Mouse (Mus musculus) yolk sac, embryonic 10.5 days (tissue): ENCODE results near the gene Stra6l.

Experiments
- DNase-seq: peaks from one replicate; pipeline ENCODE4 v3.0.0-alpha.2; 2017; ENCODE audit warnings: low spot score

Gene Stra6l

GRCm38 (mm10) chr4:45848109-45848824 lies at the start of gene Stra6l:
Gene Stra6l (plus strand): TSS chr4:45848664.
- no peak for DNase-seq

GRCm38 (mm10) chr4:45798964-45799363 lies 49.5 kb upstream of the Stra6l start, which contains the start of gene Aldh1b1:
Gene Aldh1b1 (plus strand): TSS chr4:45799022.
- peak; percentile 87 for DNase-seq

- DNase-seq = peak; percentile 77
Measured at GRCm38 (mm10) chr4:45799956-45800537, 48.4 kb upstream of the Stra6l start.

- DNase-seq = no peak
Measured at GRCm38 (mm10) chr4:45802900-45803299, 45.6 kb upstream of the Stra6l start.

DNA sequence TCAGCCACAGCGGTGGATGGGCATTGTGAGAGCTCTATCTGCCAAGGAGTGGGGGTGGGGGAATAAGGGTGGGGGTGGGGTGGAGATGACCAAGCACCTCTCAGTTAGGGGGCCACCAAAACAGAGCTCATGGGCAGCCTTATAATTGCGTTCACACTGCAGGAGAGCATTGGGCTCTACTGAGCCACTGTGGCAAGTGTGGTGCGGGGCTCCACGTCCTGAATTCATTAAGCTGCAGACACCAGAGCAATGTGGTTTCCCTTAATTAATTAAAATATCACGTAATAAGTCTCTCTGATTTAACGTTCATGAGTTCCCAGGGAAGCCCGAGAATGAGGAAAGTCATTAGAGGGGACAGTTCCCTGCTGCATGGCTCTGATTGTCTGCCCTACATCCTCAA lies 40.4 kb upstream of the Stra6l start:
- no peak for DNase-seq

DNA sequence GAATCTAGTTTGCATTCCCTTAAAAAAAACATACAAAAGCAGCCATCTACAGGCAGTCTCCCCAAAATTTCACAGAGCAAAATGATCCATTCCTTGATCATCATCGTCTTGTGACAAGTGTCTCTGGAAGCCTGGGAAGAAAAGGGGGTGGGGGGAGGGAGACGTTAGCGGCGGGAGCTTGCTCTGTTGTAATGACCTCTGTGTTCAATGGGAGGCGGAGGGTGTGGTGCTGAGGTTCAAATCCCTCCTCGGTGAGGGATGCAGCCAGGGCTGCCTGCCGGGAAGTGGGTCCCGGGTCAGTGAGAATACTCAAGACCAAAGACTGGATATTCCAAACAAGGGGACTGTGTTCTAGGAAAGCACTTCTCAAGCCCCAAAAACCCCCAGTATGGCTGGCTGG lies 37.2 kb upstream of the Stra6l start:
- DNase-seq = no peak

- peak; percentile 37 for DNase-seq
Measured at GRCm38 (mm10) chr4:45815542-45815941, 32.9 kb upstream of the Stra6l start.

DNA sequence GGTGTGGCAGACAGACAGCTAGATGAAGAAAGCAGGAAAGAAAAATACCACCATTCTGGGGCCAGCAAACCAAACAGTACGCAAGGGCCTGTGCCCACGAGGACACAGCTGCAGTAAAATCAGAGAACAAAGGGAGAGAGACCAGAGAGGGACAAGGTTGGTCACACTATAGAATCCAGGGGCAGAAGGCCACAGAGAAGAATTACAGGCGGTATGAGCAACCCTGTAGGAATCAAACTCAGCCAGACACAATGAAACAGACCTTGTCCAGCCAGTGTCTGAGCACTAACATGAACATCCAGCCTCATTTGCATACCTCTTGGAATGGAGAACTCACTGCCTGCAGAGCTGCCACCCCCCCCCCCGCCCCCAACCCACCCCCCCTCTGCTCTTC lies 29.7 kb upstream of the Stra6l start:
- no peak for DNase-seq

DNA sequence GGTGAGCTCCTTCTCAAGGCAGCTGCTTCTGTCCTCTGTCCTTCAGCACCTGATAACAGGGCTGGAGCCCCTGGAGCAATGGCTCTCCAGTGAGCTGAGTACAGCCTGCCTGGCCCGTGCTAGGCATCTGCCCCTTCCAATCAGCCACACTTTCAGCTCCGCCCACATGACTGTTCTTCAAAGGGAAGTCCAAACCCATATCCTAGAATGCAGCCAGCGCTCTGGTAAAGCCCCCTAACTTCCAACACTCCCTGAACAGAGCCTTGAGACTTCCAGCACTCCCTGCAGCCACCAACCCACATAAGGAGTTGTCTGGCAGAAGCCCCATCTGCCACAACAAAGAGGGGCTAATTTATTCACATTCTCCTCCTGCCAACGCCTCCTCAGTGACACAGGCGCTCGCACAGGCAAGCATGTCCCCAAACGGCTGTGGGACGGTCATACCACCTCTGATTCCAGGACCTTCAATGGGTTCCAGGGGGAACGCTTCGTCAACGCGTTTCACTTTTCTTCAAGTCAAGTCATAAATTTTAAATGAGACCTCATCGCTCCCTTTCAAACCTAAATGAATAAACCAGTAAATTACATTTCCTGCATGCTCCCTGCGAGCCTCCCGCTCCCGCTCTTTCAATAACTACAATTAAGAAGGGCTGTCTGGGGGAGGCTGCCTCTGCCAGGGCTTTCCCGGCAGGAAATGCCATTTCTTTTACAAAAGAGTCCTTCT lies 29.1 kb upstream of the Stra6l start:
- DNase-seq = peak; percentile 43

DNA sequence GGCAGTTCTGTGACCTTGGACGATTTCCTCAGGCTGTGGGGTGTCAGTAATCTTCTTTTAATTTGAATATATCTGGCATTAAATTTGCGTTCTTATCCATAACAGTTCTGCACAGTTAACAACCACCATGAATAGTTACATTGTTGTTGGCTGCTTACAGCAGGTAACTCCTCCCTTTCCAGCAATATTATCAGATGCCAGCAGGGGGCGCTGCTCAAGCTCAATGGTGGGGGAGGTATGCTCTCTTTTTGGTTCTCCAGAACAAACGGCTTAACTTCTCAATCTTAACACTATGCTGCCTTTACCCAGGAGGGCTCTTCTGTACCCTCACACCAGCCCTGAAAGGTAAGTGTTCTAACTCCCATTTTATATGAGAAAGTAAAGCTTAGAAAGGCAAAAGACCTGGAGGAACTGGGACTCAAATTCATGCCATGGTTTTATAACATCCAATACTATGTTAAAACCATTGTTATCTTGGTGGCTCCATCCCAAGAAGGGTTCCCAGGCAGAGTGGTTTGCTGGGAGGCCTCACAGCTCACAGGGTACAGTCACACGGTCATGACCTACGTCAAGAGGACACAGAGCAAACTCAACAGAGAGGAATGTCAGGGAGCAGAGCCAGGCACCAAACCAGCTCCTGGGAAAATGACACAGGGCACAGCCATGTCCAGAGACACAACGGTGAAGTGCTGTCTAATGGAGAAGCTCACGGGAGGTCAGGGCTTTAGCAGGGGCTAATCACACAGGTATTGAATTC lies 28.2 kb upstream of the Stra6l start:
- DNase-seq = peak; percentile 38

DNA sequence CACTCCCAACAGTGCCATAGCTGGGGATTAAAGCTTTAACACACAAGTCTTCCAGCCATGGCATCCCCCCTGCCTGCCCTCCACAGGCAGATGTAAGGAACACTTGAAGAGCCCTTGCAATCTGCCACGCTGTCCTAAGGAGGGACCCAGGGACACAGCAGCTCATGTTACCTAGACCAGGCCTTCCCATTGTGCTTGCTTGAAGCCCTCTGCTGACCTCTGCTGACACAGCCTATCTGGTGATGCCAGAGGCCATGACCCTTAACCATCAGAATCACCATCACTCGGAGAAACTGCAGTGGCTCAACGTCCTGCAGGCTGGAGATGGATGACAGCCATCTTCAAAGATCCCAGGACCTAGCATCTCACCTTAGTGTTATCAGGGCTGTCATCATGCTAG lies 26.5 kb upstream of the Stra6l start:
- DNase-seq = no peak

GRCm38 (mm10) chr4:45822781-45823575 lies 25.5 kb upstream of the Stra6l start:
- DNase-seq = no peak

GRCm38 (mm10) chr4:45824049-45824760 lies 24.3 kb upstream of the Stra6l start:
- DNase-seq = no peak

DNA sequence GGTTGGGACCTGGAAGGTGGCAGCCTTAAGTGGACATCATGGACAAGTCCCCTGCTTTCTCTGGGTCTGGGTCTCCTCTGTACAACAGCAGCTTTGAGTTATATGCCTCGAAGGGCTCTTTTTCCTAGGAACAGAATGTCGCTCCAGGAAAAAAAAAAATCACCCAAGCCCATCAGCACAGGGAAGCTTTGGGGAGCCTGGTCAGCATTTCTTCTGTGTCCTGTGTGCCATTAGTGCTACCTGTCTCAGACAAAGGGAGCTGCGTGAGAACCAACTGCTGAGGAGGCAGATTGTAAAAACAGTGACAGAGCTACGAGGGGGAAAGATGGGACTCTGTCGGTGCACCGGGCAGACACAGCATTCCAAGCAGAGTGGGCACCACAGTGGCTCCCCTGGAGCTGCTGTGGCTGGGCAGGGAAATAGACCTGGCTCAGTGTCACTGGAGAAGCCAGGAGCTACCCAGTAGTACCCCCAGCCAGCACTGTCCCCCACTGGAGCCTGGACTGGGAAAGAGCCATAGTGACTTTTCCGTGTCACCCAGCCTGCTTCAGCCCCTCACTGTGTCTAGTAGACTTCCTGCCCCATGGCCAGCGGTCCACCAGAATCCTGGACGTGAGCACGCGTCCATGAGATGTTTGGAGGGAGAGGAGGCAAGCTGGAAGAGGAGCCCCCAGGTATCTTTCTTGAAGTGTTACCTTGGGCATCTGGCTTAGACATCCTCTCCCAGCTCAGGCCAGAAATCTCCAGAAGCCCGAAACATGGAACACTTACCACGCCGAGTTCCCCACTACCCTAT lies 23.5 kb upstream of the Stra6l start:
- DNase-seq = no peak

DNA sequence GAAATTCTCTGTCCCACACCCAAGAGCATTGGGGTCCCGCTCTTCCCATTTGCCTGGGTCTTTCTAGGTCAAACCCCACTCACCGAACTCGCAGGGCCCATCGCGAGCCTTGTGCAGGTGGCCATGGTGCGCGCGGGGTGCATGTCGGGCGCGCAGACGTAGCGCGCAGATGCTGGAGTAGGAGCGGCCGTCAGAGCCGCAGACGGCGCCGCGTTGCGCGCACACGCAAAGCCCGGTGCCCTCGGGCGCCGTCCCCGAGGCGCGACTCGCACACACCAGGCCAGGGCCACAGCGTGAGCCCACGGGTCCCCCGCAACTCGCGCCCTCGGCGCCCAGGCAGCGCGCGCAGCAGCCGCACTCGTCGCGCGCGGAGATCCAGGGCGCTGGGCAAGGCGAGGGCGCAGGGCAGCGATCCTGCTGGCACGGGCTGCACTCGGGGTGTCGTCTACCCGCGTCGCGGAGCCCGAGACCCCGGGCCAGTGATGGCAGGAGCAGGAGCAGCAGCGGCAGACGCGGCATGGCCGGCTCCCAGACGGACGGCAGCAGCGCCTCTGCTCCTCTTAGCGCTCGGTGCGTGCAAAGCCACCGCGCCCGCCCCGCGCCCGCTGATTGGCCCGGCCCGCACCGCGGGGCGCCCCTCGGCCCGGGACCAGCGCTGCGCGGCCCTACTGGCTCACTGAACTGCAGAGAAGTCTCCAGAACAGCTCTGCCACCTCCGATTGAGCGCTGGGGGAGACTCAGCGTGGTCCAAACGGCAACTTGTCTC lies 22.0 kb upstream of the Stra6l start, which contains the start of gene Igfbpl1:
Gene Igfbpl1 (minus strand): TSS at position 649 of the 766 bp plus-strand sequence.
- DNase-seq = no peak

GRCm38 (mm10) chr4:45829907-45830759 lies 18.3 kb upstream of the Stra6l start:
- no peak for DNase-seq

GRCm38 (mm10) chr4:45831996-45832395 lies 16.5 kb upstream of the Stra6l start:
- no peak for DNase-seq

GRCm38 (mm10) chr4:45833461-45833860 lies 15.0 kb upstream of the Stra6l start:
- DNase-seq = no peak
